Mouse (Mus musculus) liver, embryonic 14.5 days (tissue): ENCODE data around the gene Fcgr4. TPM values are rescaled to one million over a fixed set of nuclear protein-coding genes. Genes with fewer than 3 reads are reported as not detected.

ENCODE experiments used
- ATAC-seq: fragments of 200-750 bp; cut with Nextera tagmentation; 2 replicates; pipeline ENCODE4 v1.8.0; 2017; ENCODE audit warnings: moderate number of reproducible peaks, mild to moderate bottlenecking, moderate library complexity; ENCODE audit not compliant: insufficient read depth
- DNase-seq, 3 experiments: peaks; one replicate each; pipeline ENCODE4 v3.0.0-alpha.2; 2012 to 2013; ENCODE audit warnings: low read depth in 3 of 3, low spot score in 3 of 3
- H3K27ac ChIP-seq: fragments of 300-500 bp; sonication (generic); 2 replicates; pipeline ENCODE4 v1.5.1; 2014; ENCODE audit warnings: moderate library complexity, mild to moderate bottlenecking, control low read depth, inconsistent platforms
- H3K27me3 ChIP-seq: fragments of 300-500 bp; sonication (generic); 2 replicates; pipeline ENCODE4 v1.6.1; 2014; ENCODE audit warnings: mild to moderate bottlenecking, low read length, moderate library complexity; ENCODE audit not compliant: control insufficient read depth, insufficient read depth
- H3K36me3 ChIP-seq: fragments of 300-500 bp; sonication (generic); replicated peaks from 2 replicates; pipeline ENCODE4 v1.6.1; 2014; ENCODE audit warnings: low read depth; ENCODE audit not compliant: control insufficient read depth, insufficient read depth
- H3K4me1 ChIP-seq, 2 experiments: fragments of 200-500 bp in 1 of 2; fragments of 300-500 bp in 1 of 2; sonication (generic) in 1 of 2; replicated peaks; 2 replicates each; pipeline ENCODE4 v1.6.1; 2012 to 2014; ENCODE audit warnings: antibody characterized with exemption in 1 of 2, inconsistent platforms in 1 of 2, low read length in 1 of 2; ENCODE audit not compliant: control insufficient read depth in 2 of 2, insufficient read depth in 2 of 2
- H3K4me2 ChIP-seq: fragments of 300-500 bp; sonication (generic); 2 replicates; pipeline ENCODE4 v1.6.1; 2014; ENCODE audit warnings: low read depth, mild to moderate bottlenecking, control low read depth, moderate library complexity
- H3K4me3 ChIP-seq, 2 experiments: fragments of 200-500 bp in 1 of 2; fragments of 300-500 bp in 1 of 2; sonication (generic) in 1 of 2; 2 replicates each; pipeline ENCODE4 v1.5.1; 2012 to 2014; ENCODE audit warnings: low read depth in 2 of 2, low read length in 2 of 2, mild to moderate bottlenecking in 2 of 2, control low read depth in 1 of 2, inconsistent platforms in 1 of 2, moderate library complexity in 1 of 2; ENCODE audit not compliant: insufficient read depth in 1 of 2
- H3K9ac ChIP-seq: fragments of 300-500 bp; sonication (generic); replicated peaks from 2 replicates; pipeline ENCODE4 v1.6.1; 2014; ENCODE audit warnings: mild to moderate bottlenecking, control low read depth, moderate library complexity
- H3K9me3 ChIP-seq: fragments of 300-500 bp; sonication (generic); 2 replicates; pipeline ENCODE4 v1.6.1; 2016; ENCODE audit warnings: low read length, mixed read lengths; ENCODE audit not compliant: control insufficient read depth
- CTCF ChIP-seq: IDR thresholded peaks from 2 replicates; pipeline ENCODE4 v1.5.1; 2016; ENCODE audit warnings: antibody characterized with exemption, low read depth, control low read depth
- EP300 ChIP-seq: IDR thresholded peaks from 2 replicates; pipeline ENCODE4 v1.6.1; 2016; ENCODE audit warnings: antibody characterized with exemption, low read depth
- WGBS: fragments of 180-500 bp; shearing (Covaris S2); extraction: QIAGEN DNeasy Blood & Tissue Kit; methylation state at CpG from one replicate; pipeline ENCODE4 v1.1.7; 2014; ENCODE audit not compliant: insufficient replicate concordance; 5-methylcytosine and 5-hydroxymethylcytosine counted together
- polyA plus RNA-seq, 2 experiments: library from polyadenylated mRNA; depleted of rRNA in 1 of 2; stranded (reverse) in 1 of 2; unstranded in 1 of 2; fragments of >200 nt; fragmentation: Nextera tagmentation in 1 of 2; extraction: Ambion mirVana in 1 of 2; gene quantifications; 2 replicates each; pipeline versions ENCODE4 v1.2.1 to v1.2.3; 2012 to 2014

Gene Fcgr4
- polyA plus RNA-seq, 2 experiments, result 1.7 to 2.6 TPM

DNA sequence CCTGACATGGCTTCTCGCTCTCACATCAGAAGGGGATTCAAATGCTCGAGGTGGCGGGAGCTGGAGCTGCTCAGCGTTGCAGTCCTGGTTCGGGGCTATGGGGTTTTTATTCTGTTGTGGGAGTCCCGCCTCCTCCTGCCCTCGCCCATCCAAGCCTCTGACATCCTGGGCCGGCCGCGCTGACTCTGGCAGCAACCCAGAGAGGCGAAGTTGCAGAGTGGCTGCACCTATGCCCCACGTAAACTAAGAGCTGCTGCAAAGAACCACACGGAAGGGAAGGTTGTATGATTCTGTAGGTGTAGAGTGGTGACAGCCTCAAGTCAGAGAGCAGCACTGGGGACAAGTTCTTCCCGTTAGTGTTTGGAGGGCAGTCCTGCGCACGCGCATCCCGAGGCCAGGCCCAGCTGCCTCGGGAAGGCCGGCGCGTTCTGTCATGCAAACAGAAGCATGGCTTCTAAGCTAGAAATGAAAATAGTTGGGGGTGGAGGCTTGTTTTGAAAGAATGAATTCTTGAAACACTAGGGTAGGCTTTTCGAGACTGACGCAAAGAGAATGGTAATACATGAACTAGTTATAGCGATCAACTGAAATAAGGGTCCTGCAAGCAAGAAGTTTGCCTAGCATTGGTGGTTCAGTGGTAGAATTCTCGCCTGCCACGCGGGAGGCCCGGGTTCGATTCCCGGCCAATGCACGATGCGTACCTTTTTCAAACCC is 25.8 kb downstream of the Fcgr4 start:
- H3K9me3 ChIP-seq, result no peaks in the 10 kb centered on the region
- peak overlapping the region; percentile 66 for H3K27ac ChIP-seq
- H3K9ac ChIP-seq, result peak overlapping the region; percentile 40
- peak; percentile 95 for ATAC-seq
- H3K27me3 ChIP-seq, result no peaks in the 10 kb centered on the region
- 0 out of 4 replicates have a peak, but pooled peaks cover 2 to 4% of the 10 kb centered on the region in 2 experiments for H3K4me1 ChIP-seq
- peak overlapping the region; percentile 60 to 91 for H3K4me3 ChIP-seq
- DNase-seq, result peak in 2 of 3 experiments; percentile 73 to 82
- 0% methylated on average over 33 of the region's 33 CpGs for WGBS
- H3K36me3 ChIP-seq, result no peaks in the 10 kb centered on the region
- H3K4me2 ChIP-seq, result peak overlapping the region; percentile 73
- TF ChIP-seq EP300, result no peak; the same call in 1 of the 2 replicates
- no peak for TF ChIP-seq CTCF

DNA sequence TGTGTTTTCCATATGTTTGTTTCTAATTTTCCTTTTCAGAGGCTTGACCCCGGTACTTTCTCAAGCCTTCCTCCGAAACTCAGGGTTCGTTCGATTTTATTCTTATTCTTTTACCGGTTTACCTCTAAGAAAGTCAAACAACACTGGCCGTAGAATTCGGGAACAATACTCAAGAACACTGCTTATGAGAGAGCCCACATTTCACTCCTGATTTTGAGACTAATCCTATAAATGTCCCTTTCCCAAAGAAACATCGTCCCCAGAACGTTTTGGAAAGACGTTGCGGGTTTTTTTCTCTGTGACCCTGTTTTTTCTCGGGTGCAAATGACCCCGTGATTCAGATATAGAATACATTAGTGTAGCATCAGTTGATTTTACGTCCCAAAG is 26.4 kb downstream of the Fcgr4 start:
- 9% methylated on average over 14 of the region's 14 CpGs for WGBS
- H3K36me3 ChIP-seq, result no peaks in the 10 kb centered on the region
- no peaks in the 10 kb centered on the region for H3K9me3 ChIP-seq
- H3K4me3 ChIP-seq, result peak overlapping the region; percentile 18 to 60; a peak in 3 of 4 replicates
- H3K27ac ChIP-seq, result no peak overlapping the region
- H3K4me2 ChIP-seq, result peak overlapping the region; percentile 73
- ATAC-seq (0 out of 2 replicates have a peak, but pooled peaks have one; percentile 0), DNase-seq (no peak)
- H3K27me3 ChIP-seq, result no peaks in the 10 kb centered on the region
- no peak for TF ChIP-seq EP300
- no peak for TF ChIP-seq CTCF
- 0 out of 4 replicates have a peak, but pooled peaks cover 2 to 4% of the 10 kb centered on the region in 2 experiments for H3K4me1 ChIP-seq
- peak overlapping the region; percentile 53 for H3K9ac ChIP-seq

DNA sequence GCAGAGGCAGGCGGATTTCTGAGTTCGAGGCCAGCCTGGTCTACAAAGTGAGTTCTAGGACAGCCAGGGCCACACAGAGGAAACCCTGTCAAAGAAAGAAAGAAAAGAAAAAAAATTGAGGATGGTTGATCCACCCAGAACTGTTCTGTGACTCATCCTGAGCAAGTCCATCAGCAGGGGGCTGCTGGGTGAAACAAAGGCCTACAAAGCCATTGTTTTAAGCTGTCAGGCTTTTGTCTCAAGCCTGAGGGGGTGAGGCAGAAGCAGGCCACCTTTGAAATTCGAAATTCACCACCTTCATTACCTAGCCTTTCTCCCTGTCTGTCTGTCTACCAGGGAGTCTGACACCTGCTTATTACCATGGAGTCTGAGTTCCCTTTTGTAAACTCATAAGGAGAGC is 27.8 kb downstream of the Fcgr4 start:
- Histone ChIP-seq H3K4me1 (0 out of 4 replicates have a peak, but pooled peaks cover 2 to 4% of the 10 kb centered on the region in 2 experiments), H3K27ac (no peak overlapping the region), H3K4me3 (no peak overlapping the region), H3K36me3 (no peaks in the 10 kb centered on the region), H3K9ac (no peak overlapping the region), H3K27me3 (no peaks in the 10 kb centered on the region), H3K9me3 (no peaks in the 10 kb centered on the region), H3K4me2 (no peak overlapping the region)
- WGBS, result 71% methylated on average over 3 of the region's 3 CpGs
- DNase-seq, result no peak
- no peak for ATAC-seq
- TF ChIP-seq CTCF (no peak), EP300 (no peak)

DNA sequence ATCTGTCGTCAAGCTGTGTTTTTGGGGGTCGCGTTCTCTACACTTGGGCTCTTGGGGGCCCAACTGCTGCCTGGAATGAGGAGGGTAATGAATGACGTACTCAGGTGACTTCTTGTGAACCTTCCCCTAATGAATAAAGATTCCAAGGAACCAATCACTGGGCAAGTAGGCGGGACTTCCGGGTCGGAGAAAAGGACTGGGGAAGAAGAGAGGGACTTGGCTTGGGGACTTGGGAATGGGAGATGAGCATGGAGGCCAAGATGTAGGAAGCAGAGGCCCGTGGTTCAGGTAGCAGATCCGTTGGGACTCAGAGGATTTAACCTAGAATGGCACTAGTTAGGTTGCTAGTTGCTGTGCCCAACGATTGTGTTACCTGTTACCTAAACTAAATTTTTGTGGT is 30.5 kb downstream of the Fcgr4 start:
- H3K4me2 ChIP-seq, result no peak overlapping the region
- 65% methylated on average over 10 of the region's 10 CpGs for WGBS
- H3K36me3 ChIP-seq, result no peaks in the 10 kb centered on the region
- H3K9ac ChIP-seq, result no peak overlapping the region
- ATAC-seq (no peak), DNase-seq (no peak)
- H3K4me3 ChIP-seq, result no peak overlapping the region
- H3K27ac ChIP-seq, result no peak overlapping the region
- no peak for TF ChIP-seq CTCF
- TF ChIP-seq EP300, result no peak
- 0 out of 4 replicates have a peak, but pooled peaks cover 0 to 4% of the 10 kb centered on the region in 2 experiments for H3K4me1 ChIP-seq
- no peaks in the 10 kb centered on the region for H3K27me3 ChIP-seq
- H3K9me3 ChIP-seq, result no peaks in the 10 kb centered on the region

DNA sequence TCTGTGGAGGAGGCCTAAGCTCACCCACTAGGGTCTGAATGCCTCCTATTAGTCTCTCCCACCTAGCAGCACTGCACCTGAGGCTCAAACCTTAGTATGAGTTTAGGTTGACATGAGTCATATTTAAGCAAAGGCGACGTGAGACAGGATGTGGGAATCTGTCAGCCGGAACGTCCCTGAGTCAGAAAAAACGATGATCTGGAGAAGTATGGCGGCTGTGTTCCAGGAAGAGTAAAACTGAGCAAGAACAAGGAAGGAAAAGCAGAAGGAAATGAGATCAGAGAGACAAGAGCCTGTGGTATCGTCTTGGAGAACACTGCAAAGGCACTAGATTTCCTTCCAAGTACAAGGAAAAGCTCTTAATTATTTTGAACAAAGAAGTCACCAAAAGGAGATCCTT is 32.1 kb downstream of the Fcgr4 start:
- H3K27ac ChIP-seq, result no peak overlapping the region
- H3K4me1 ChIP-seq, result no peaks in the 10 kb centered on the region
- WGBS, result 43% methylated on average over 7 of the region's 7 CpGs
- no peak for TF ChIP-seq EP300
- TF ChIP-seq CTCF, result no peak
- no peaks in the 10 kb centered on the region for H3K27me3 ChIP-seq
- H3K9me3 ChIP-seq, result no peaks in the 10 kb centered on the region
- no peaks in the 10 kb centered on the region for H3K36me3 ChIP-seq
- no peak overlapping the region for H3K4me3 ChIP-seq
- no peak overlapping the region for H3K9ac ChIP-seq
- H3K4me2 ChIP-seq, result no peak overlapping the region
- no peak for ATAC-seq
- no peak for DNase-seq
